Mouse (Mus musculus): ENCODE data around the gene Sars2. TPM values are rescaled to one million over a fixed set of nuclear protein-coding genes. Genes with fewer than 3 reads are reported as not detected.
A peak's percentile ranks its signal among the peaks of the same experiment; 100 is the strongest.
"Not testable (repeated sequence)": the region's sequence is repeated elsewhere in the genome, so short reads cannot be mapped to it uniquely, and the experiment has no call there.

Gene Sars2
- total RNA-seq (2014; fragmentation: Nextera tagmentation) = 19.6 and 21.6 TPM in 2 replicates
- 10.4 and 12.4 TPM in 2 replicates for total RNA-seq (2017)

DNA sequence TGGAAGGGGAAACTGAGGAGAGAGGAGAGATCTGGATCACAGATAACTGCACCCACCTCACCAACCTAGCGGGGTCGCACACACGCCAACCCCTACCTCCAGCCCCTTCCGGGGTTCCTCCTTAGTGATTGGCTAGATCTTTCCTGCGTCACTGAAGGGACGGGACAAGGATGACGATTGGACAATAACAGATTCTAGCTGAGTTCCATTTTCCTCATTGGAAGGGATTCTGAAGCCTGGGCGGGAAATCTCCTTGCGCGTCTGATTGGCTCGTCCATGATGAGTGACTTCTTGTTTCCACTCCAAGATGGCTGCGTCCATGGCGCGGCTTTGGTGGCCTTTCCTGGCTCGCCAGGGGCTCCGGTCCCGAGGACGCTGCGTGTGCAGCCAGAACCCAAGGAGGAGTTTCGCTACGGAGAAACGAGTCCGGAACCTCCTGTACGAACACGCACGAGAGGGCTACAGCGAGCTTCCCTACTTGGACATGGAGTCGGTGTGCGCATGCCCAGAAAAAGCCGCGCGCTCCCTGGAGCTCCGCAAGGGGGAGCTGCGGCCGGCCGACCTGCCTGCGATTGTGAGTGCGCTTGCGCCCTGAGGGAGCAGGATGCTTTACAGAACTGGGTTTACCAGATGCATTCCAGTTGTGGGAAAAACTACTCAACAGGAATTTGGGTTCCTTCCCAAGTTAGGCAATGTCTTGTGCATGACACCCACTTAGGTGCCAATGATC lies at the start of gene Sars2, which contains the start of gene Mrps12:
Gene Sars2, plus strand, starts transcription at position 284 of the 730 bp plus-strand sequence.
Gene Mrps12, minus strand, starts transcription at position 112 of the 730 bp plus-strand sequence.
- ATAC-seq (replicated peaks; ENCODE audit: poor library complexity, severe bottlenecking) = peak; percentile 96

DNA sequence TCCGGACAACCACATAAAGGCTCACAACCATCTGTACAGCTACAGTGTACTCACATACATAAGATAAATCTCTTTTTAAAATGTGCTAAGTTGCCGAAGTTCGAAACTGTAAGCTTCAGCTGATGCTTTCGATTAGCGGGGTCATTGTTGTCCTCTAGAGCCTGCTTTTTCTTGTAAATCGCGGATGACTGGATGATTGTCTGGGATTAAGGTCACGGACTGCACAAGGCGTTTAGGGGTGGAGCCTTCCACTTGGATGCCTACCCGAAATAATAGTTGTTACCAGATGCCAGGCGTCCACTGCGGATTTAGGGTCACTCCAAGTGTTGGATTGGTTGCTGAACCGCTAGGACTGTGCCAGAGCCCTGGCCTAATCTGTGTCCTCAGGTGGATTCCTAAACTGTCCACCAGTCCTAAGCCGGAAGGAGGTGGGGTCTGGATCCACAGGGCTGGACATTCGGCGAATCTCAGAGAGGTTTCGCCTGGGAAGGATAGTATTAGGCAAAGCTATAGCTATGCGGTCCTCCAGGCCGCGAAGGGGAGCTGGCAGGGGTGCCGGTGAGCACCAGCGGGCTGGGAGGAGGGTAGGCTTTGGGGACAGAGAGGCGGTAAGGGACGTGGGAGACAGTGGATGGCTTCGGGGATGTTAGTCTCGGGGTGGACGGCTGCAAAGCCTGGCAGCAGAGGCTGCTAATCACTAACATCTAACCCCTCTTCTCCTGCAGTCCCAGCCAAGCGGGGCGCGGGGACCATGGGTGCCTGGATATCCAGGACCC lies 49.1 kb upstream of the Sars2 start, which contains the start of gene Fbxo27:
Gene Fbxo27, plus strand, starts transcription at position 305 of the 776 bp plus-strand sequence.
- no peak for ATAC-seq (replicated peaks; ENCODE audit: poor library complexity, severe bottlenecking)

DNA sequence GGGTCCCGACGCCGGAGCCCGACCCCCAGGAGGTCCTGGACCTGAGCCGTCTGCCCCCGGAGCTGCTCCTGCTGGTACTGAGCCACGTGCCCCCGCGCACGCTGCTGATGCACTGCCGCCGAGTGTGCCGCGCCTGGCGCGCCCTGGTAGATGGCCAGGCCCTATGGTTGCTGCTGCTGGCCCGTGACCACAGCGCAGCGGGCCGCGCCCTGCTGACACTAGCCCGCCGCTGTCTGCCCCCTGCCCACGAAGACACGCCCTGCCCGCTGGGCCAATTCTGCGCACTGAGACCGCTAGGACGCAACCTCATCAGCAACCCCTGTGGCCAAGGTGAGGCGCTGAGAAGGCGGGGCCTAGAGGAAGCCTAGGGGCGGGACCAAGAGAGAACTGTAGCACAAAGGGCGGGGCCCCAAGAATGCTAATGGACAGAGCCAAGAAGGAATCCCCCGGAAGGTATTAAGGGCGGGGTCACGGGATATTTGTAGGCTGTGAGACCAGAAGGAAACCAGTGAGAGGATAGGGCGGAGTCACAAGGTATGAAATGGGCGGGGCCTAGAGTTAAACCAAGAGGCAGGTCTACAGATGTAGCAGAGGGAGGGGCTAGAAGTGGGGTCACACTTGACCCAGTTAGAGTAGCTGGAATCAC lies 48.3 kb upstream of the Sars2 start:
- ATAC-seq (replicated peaks; ENCODE audit: poor library complexity, severe bottlenecking) = peak; percentile 83

DNA sequence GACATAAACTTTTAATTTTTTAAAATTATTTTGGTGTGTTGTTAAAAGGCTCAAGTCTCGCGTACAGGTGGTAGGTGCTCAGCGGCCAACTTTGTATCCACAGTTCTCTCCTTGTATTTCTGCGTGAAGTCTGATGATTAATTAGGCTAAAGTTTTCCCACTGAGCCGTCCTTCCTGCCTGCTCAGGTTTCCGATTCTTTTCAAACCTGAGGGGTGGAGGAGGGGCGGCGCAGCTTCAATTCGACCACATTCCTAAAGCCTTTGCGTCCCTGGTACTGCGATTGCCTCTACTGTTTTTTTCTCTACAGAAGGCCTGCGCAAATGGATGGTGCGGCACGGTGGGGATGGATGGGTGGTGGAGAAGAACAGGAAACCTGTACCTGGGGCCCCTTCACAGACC lies 47.4 kb upstream of the Sars2 start:
- no peak for ATAC-seq (replicated peaks; ENCODE audit: poor library complexity, severe bottlenecking)

DNA sequence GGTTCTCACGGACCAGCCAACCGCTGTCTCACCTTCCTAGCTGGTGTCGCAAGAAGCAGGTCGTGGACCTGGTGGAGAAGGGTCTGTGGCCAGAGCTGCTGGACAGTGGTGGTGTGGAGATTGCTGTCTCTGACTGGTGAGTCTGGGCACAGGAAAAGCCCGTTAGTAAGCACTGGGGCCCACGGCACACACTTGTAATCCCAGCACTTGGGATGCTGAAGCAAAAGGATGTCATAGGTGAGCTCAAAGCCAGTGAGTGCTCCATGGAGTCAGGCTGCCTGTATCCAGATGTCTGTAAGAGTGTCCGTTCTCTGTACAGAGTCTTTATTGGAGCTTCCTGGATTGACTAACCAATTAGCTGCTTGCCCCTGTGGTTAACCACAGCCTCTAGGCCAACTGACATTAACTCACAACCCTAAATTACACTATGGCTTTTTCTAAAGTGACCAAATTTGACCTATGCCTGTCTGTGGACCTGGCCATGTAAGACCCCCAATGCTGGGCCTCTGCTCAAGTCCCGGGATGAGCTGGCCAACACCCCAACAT lies 46.8 kb upstream of the Sars2 start:
- ATAC-seq (replicated peaks; ENCODE audit: poor library complexity, severe bottlenecking) = peak; percentile 71

DNA sequence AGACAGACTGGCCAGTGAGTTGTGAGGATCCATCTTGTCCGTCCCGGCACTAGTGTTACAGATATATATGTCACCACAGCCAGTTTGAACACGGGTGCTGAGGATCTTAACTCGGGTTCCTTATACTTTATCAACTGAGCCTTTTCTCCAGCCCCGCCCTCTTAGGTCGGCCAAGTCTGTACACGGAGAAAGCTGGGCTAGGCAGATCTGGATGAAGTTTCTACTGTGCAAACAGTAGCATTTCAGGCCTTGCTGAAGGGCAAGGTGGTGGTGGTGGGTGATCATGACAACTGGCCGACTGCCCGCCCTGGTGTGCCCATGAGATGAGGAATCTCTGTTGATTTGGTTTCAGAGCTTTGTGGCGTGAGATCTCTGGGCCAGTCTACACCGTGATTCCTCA lies 44.5 kb upstream of the Sars2 start:
- no peak for ATAC-seq (replicated peaks; ENCODE audit: poor library complexity, severe bottlenecking)

DNA sequence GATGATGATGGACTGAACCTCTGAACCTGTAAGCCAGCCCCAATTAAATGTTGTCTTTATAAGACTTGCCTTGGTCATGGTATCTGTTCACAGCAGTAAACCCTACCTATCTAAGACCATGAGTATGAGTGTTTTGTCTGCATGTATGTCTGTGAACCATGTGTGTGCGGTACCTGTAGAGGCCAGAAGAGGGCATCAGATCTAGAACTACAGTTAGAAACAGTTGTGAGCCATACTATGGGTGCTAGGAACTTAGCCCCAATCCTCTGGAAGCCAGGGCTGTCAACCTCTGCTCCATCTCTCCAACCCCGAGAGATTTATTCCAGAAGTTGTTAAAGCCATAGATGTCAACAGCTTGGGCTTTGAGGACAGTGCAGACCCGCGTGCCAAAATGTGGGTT lies 41.5 kb upstream of the Sars2 start:
- no peak for ATAC-seq (replicated peaks; ENCODE audit: poor library complexity, severe bottlenecking)

DNA sequence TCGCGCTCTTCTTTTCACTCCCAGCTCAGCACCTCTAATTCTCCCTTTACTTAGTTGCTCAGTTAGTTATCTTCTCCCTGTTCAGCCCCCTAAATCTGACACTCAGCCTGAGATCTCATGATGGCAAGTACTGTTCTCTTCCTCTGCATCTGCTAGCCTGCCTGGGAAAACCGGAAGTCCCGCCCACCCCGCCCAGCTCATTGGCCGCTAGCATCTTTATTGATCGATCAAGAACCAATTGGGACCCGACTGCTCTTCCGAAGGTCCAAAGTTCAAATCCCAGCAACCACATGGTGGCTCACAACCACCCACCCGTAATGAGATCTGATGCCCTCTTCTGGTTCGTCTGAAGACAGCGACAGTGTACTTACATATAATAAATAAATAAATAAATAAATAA lies 40.5 kb upstream of the Sars2 start:
- ATAC-seq (replicated peaks; ENCODE audit: poor library complexity, severe bottlenecking) = not testable (repeated sequence)

DNA sequence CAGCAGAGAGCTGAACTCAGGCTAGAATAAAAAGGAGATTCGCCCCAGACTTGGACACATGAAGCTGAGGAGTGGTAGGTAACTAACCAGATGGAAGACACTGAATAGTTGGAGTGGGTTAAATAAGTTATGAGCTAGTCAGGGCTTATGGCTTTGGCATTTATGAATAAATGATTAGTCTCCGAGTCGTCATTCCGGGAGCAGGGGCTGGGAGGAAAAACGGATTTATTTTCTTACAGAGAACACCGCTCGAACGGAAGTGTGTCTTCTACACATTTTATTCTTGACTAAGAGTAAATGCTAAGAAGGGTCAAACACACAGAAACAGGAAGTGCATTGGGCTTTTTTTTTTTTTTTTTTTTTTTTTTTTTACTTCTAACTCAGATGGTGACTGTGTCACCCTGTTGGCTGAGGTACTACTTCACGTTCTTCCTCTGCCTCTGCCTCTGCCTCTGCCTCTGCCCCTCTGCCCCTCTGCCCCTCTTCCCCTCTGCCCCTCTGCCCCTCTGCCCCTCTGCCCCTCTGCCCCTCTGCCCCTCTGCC lies 39.1 kb upstream of the Sars2 start:
- peak; percentile 74 for ATAC-seq (replicated peaks; ENCODE audit: poor library complexity, severe bottlenecking)

DNA sequence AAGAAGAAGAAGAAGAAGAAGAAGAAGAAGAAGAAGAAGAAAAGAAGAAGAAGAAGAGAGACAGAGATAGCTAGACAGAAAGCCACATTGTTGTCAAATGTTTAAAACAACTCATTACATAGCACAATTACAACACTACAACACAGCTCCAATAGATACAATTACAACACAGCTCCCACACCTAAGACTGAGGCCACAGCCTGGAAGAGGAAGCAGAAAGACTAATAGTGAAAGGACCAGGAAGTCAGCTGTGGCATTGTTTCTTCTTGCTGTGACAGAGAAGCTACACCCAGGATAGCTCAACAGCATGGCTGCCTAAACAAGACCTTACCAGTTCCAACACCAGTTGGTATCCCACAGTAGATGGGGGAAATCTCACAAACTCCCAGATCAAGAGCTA lies 32.3 kb upstream of the Sars2 start:
- peak; percentile 97 for ATAC-seq (replicated peaks; ENCODE audit: poor library complexity, severe bottlenecking)

DNA sequence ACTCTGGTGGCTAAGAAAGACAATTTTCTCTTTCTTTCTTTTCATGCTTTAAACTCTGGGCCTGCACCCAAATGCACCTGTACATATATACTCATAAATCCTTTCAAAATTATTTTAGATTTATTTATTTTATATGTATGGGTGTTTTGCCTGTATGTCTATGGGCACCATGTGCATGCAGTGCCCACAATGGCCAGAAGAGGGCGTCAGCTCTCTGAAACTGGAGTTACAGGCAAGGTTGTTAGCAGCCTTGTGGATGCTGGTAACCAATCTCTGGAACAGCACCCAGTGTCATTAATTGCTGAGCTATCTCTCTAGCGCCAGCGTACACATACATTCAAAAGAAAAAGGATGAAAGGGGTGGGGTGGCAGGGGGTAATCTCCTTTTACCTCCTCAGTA lies 30.8 kb upstream of the Sars2 start:
- no peak for ATAC-seq (replicated peaks; ENCODE audit: poor library complexity, severe bottlenecking)

DNA sequence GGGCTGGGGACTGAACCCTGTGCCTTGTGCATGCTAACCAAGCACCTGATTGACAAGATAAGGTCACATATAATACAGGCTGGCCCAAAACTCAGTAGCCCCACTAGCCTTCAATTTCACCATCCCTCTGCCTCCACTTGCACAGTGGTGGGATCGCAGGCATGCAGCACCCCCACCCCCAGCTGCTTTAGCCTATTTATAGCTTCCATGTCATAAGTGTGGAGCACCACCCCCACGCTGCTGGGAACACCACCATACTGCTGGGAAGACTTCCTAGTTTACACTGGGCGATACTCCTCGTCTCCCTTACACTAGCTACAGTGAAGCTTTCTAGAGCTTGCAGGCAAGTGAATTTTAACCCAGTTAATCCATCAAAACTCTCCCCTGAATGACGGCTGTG lies 27.1 kb upstream of the Sars2 start:
- no peak for ATAC-seq (replicated peaks; ENCODE audit: poor library complexity, severe bottlenecking)

DNA sequence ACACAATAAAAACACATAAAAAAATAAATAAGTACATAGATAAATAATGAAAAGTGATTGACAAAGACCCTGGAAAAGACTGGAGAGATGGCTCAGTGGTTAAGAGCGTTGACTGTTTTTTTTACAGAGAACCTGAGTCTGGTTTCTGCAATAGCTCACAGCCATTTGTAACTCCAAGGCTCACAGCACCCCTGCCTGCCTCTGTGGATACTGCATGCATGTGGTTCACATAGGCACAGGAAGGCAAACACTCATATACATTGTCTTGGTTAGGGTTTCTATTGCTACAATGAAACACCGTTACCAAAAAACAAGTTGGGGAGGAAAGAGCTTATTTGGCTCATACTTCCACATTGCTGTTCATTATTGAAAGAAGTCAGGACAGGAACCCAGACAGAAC lies 26.2 kb upstream of the Sars2 start:
- no peak for ATAC-seq (replicated peaks; ENCODE audit: poor library complexity, severe bottlenecking)

DNA sequence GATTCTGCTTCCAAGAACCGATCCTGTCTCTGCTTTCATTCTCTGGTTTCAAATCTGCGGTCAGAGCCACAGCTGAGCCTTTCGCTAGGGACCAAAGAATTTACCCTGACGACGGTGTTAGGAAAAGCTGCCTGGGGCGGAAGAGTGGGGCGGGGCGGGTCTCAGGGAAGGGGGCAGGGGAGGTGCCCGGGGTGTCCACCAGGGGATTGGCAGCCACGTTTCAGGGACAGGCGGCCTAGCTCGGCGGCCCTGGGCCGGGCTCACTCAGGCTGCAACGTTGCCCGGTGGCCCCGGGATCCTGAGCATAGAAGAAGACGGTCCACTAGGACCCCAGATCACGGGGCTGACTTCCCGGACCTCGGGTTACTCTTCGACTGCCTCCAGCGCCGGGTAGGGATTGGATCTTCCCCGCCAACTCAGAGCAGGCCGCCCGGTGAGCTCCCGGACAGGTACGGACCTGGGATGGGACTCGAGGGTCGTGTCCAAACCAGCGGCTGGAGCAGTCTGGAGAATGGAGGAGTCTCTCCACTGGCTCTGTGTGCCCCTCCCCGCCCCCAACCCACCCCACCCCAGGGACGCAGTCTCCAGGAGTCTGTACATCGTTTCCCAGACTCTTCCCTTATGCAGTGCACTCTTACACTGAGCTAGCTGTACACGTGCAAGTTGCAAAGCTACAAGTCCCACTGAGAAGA lies 25.1 kb upstream of the Sars2 start, which contains the start of gene Fbxo17:
Gene Fbxo17, plus strand, starts transcription at position 215 of the 692 bp plus-strand sequence.
- peak; percentile 93 for ATAC-seq (replicated peaks; ENCODE audit: poor library complexity, severe bottlenecking)

DNA sequence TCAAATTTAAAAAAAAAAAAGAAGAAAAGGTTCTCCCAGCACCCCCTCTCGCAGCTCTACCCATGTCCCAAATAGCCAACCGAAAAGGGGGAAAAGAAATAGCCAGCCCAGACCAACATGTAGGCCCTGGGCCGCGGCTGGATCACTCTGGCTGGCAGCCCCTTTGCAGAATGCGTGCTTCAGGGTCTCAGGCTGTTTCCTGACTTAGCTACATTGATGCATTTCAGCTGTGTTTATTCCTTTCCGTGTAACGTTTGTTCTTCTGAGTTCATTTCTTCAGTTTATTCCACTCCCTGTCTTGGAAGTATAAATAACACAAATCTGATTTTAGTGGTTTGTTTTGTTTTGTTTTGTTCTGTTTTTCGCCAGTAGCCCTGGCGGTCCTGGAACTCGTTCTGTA lies 24.1 kb upstream of the Sars2 start:
- no peak for ATAC-seq (replicated peaks; ENCODE audit: poor library complexity, severe bottlenecking)

DNA sequence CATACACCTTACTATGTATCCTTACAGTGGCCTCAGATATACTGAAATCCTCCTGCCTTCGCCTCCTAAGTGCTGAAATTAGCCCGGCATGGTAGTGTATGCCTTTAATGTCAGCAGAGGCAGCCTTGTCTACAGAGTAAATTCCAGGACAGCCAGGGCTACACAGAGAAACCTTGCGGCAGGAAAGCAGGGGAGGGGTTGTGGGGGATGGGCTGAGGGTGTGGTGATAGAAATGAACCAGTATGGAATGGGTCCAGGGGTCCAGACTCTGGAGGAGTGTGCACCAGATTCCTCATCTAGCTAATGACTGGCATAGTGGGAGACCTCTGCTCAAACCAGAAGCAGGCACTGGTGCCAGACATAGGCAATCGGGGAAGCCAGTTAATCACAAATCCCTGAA lies 22.6 kb upstream of the Sars2 start:
- no peak for ATAC-seq (replicated peaks; ENCODE audit: poor library complexity, severe bottlenecking)

DNA sequence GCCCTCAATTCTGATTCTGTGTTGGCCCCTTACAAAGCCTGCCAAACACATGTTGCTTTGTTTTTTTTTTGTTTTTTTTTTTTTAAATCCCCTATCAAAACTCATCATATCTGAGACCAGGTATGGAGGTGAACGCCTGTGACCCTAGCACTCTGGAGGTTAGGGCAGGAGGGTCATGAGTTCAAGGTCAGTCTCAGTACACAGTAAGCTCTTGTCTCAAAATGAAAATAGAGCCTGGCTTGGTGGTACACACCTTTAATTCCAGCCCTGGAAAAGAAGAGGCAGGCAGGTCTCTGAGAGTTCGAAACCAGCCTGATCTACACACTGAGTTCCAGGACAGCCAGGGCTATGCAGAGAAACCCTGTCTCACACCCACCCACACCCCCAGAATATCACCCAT lies 22.1 kb upstream of the Sars2 start:
- no peak for ATAC-seq (replicated peaks; ENCODE audit: poor library complexity, severe bottlenecking)

DNA sequence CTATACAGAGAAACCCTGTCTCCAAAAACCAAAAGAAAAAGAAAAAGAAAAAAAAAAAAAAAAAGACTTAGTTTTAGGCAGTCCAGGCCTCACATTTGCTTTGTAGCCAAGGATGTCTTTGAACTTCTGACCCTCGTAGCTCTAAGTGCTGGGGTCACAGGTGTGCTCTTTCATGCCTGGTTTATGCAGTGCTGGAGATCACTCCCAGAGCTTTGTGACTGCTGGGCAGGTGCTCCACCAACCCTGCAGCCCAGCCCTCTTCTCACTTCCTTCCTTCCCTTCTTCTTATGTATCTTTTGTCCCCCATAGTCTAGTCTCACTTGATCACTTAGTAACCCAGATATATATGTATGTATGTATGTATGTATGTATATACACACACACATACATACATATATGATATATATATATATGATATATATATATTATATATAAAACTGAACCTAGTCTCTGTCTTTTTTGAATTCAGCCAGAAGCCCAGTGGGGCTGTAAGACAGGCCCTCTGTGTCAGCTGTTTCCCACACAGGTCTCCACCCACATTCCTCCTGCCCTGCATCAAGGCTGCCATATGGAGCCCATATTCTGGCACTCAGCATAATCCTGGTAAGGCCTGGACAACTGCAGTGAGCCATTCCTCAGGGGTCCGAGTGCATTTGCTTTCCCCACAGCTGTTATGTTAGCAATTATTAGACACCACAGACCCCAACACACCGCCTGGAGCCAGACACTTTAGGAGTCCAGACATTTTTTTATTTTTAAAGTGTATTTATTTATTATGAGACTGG lies 20.8 kb upstream of the Sars2 start:
- ATAC-seq (replicated peaks; ENCODE audit: poor library complexity, severe bottlenecking) = no peak

DNA sequence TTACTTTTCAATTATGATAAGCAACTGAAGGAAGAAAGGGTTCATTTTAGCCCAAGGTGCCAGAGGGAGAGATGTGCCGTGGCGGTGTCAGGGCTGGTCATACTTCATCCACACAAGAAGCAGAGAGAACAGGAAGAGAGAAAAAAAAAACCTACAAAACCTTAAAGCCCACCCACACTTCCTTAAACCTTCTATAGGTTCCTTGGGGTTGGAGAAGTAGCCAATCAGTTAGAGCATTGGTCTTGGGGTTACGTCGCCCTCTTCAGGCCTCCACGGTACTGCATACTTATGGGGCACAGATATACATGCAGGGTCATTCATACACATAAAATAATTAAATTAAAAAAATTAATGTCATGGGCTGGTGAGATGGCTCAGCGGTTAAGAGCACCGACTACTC lies 19.7 kb upstream of the Sars2 start:
- ATAC-seq (replicated peaks; ENCODE audit: poor library complexity, severe bottlenecking) = peak; percentile 85

Data from granulocyte monocyte progenitor cell, adult 5-6 weeks (primary cell).